Mouse (Mus musculus): ENCODE data around the gene Hal.

Hal gene

GRCm38 (mm10) chr10:93488066-93488827 is at the start of gene Hal:
Gene Hal (plus strand): TSS chr10:93488768.
- ChIA-PET CTCF (interaction anchor here in 3 of 4 experiments (0.6 to 4.1 kb wide), 7 partner anchors 13 to 330 kb away, joined by 3 to 48 read pairs (median 3); no protein-coding TSS in a partner anchor), POLR2A (interaction anchor here in 2 of 4 experiments (0.5 to 2.8 kb wide), 8 partner anchors 26 to 1870 kb away, joined by 3 to 9 read pairs (median 3); no protein-coding TSS in a partner anchor)

GRCm38 (mm10) chr10:93441501-93441900 is 47.1 kb upstream of the Hal start:
- POLR2A ChIA-PET: interaction anchor here in 3 of 4 experiments (0.5 to 3.8 kb wide), 4 partner anchors 8 to 708 kb away, joined by 3 to 32 read pairs (median 19); partner anchors contain the start of gene Lta4h (in 2 of the 3)
- CTCF ChIA-PET: interaction anchor here in 1 of 4 experiments (0.6 to 1.2 kb wide), 2 partner anchors 11 to 20 kb away, joined by 3 read pairs; no protein-coding TSS in a partner anchor

GRCm38 (mm10) chr10:93442183-93442582 is 46.4 kb upstream of the Hal start:
- POLR2A ChIA-PET: interaction anchor here in 3 of 4 experiments (0.6 to 3.8 kb wide), 8 partner anchors 8 to 136 kb away, joined by 3 to 32 read pairs (median 8); partner anchors contain the start of gene Lta4h (in 2 of the 3)
- CTCF ChIA-PET: interaction anchor here in 3 of 4 experiments (0.6 to 1.2 kb wide), 4 partner anchors 11 to 45 kb away, joined by 3 to 5 read pairs (median 4); partner anchors contain the start of gene Lta4h (in 1 of the 3)

- ChIA-PET POLR2A (interaction anchor here in 3 of 4 experiments (1.0 to 3.8 kb wide), 5 partner anchors 9 to 364 kb away, joined by 5 to 32 read pairs (median 7); partner anchors contain the start of gene Lta4h (in 2 of the 3)), CTCF (no interaction called here)
Measured at GRCm38 (mm10) chr10:93444407-93444806, 44.2 kb upstream of the Hal start.

GRCm38 (mm10) chr10:93447398-93447797 is 41.2 kb upstream of the Hal start:
- CTCF ChIA-PET: no interaction called here

GRCm38 (mm10) chr10:93454652-93455014 is 33.9 kb upstream of the Hal start:
- CTCF ChIA-PET: no interaction called here
- POLR2A ChIA-PET: interaction anchor here in 2 of 4 experiments (1.0 to 1.8 kb wide), 2 partner anchors 22 kb away, joined by 3 to 5 read pairs; no protein-coding TSS in a partner anchor

More at GRCm38 (mm10) chr10:93447398-93447797, 41.2 kb upstream of the Hal start:
- POLR2A ChIA-PET: interaction anchor here in 1 of 4 experiments (1.2 kb wide), 1 partner anchor 11 kb away, joined by 3 read pairs; no protein-coding TSS in a partner anchor

GRCm38 (mm10) chr10:93460106-93460505 is 28.5 kb upstream of the Hal start:
- ChIA-PET POLR2A (interaction anchor here in 3 of 4 experiments (0.7 to 1.5 kb wide), 7 partner anchors 9 to 397 kb away, joined by 3 to 4 read pairs (median 3); no protein-coding TSS in a partner anchor), CTCF (no interaction called here)

GRCm38 (mm10) chr10:93462692-93463382 is 25.7 kb upstream of the Hal start:
- CTCF ChIA-PET: interaction anchor here in 1 of 4 experiments (0.5 kb wide), 1 partner anchor 95 kb away, joined by 6 read pairs; no protein-coding TSS in a partner anchor
- POLR2A ChIA-PET: interaction anchor here in 1 of 4 experiments (0.6 to 1.5 kb wide), 4 partner anchors 25 to 303 kb away, joined by 3 to 4 read pairs (median 3); no protein-coding TSS in a partner anchor

- POLR2A ChIA-PET: interaction anchor here in 1 of 4 experiments (0.6 to 0.9 kb wide), 2 partner anchors 52 to 99 kb away, joined by 3 read pairs; no protein-coding TSS in a partner anchor
Measured at GRCm38 (mm10) chr10:93463611-93464010, 25.0 kb upstream of the Hal start.

GRCm38 (mm10) chr10:93467259-93467658 is 21.3 kb upstream of the Hal start:
- POLR2A ChIA-PET: interaction anchor here in 2 of 4 experiments (0.7 to 2.2 kb wide), 5 partner anchors 9 to 15 kb away, joined by 3 to 9 read pairs (median 3); partner anchors contain the start of gene Lta4h (in 2 of the 2)
- CTCF ChIA-PET: interaction anchor here in 2 of 4 experiments (0.6 to 1.3 kb wide), 2 partner anchors 18 to 610 kb away, joined by 3 to 4 read pairs; no protein-coding TSS in a partner anchor

More at GRCm38 (mm10) chr10:93463611-93464010, 25.0 kb upstream of the Hal start:
- CTCF ChIA-PET: interaction anchor here in 1 of 4 experiments (0.5 kb wide), 2 partner anchors 94 to 774 kb away, joined by 6 to 17 read pairs; no protein-coding TSS in a partner anchor

- ChIA-PET POLR2A (interaction anchor here in 2 of 4 experiments (1.2 to 2.2 kb wide), 2 partner anchors 14 to 15 kb away, joined by 3 to 9 read pairs; partner anchors contain the start of gene Lta4h (in 1 of the 2)), CTCF (interaction anchor here in 2 of 4 experiments (0.6 to 1.3 kb wide), 2 partner anchors 17 to 609 kb away, joined by 3 to 4 read pairs; no protein-coding TSS in a partner anchor)
Measured at GRCm38 (mm10) chr10:93467791-93468190, 20.8 kb upstream of the Hal start.

GRCm38 (mm10) chr10:93471415-93471814 is 17.2 kb upstream of the Hal start:
- ChIA-PET POLR2A (interaction anchor here in 2 of 4 experiments (0.7 kb wide), 3 partner anchors 18 to 374 kb away, joined by 3 read pairs; partner anchors contain the start of gene Lta4h (in 1 of the 2)), CTCF (no interaction called here)

- CTCF ChIA-PET: interaction anchor here (0.7 to 4.1 kb wide), 18 partner anchors 9 to 330 kb away, joined by 3 to 48 read pairs (median 6); partner anchors contain the start of gene Lta4h (in 1 of the 4)
- POLR2A ChIA-PET: interaction anchor here in 2 of 4 experiments (0.7 to 1.4 kb wide), 3 partner anchors 31 to 480 kb away, joined by 3 to 4 read pairs (median 3); partner anchors contain the start of gene Lta4h (in 2 of the 2)
Measured at GRCm38 (mm10) chr10:93484511-93484910, 4.1 kb upstream of the Hal start.

GRCm38 (mm10) chr10:93485055-93485691 is 3.4 kb upstream of the Hal start:
- CTCF ChIA-PET: interaction anchor here (0.5 to 4.1 kb wide), 65 partner anchors 9 to 1068 kb away, joined by 3 to 48 read pairs (median 4); partner anchors contain the start of genes Lta4h (in 2 of the 4), Amdhd1 (in 1 of the 4) and Cdk17 (in 1 of the 4)
- POLR2A ChIA-PET: interaction anchor here (0.5 to 2.1 kb wide), 18 partner anchors 25 to 481 kb away, joined by 3 to 9 read pairs (median 4); partner anchors contain the start of genes Lta4h (in 2 of the 4) and Amdhd1 (in 1 of the 4)

GRCm38 (mm10) chr10:93486622-93487021 is 1.9 kb upstream of the Hal start:
- ChIA-PET CTCF (interaction anchor here in 3 of 4 experiments (0.5 to 4.1 kb wide), 22 partner anchors 8 to 344 kb away, joined by 3 to 48 read pairs (median 4); partner anchors contain the start of gene Lta4h (in 1 of the 3)), POLR2A (interaction anchor here in 1 of 4 experiments (0.6 to 2.8 kb wide), 8 partner anchors 29 to 192 kb away, joined by 3 to 9 read pairs (median 3); partner anchors contain the start of genes Amdhd1 and Lta4h)

GRCm38 (mm10) chr10:93488828-93489226 is 259 bp downstream of the Hal start:
- POLR2A ChIA-PET: interaction anchor here in 2 of 4 experiments (0.5 to 2.8 kb wide), 5 partner anchors 42 to 1869 kb away, joined by 3 to 9 read pairs (median 3); no protein-coding TSS in a partner anchor

More at GRCm38 (mm10) chr10:93488828-93489226, 259 bp downstream of the Hal start:
- CTCF ChIA-PET: interaction anchor here in 2 of 4 experiments (1.0 to 1.3 kb wide), 2 partner anchors 13 to 235 kb away, joined by 3 read pairs; no protein-coding TSS in a partner anchor
